Mouse (Mus musculus) MEL (cell line): ENCODE measurements around the gene E130114P18Rik. TPM values are rescaled to one million over a fixed set of nuclear protein-coding genes. Genes with fewer than 3 reads are reported as not detected.

Source experiments
- DNase-seq: peaks from one replicate; pipeline ENCODE4 v3.0.0; 2011; ENCODE audit warnings: low read depth, low spot score
- H3K27ac ChIP-seq: 2 replicates; pipeline ENCODE4 v1.5.1; 2012; ENCODE audit warnings: low read depth, mild to moderate bottlenecking, control low read depth, low read length, moderate library complexity; ENCODE audit not compliant: control insufficient read depth
- H3K27me3 ChIP-seq, 2 experiments: fragments of 150-350 bp in 1 of 2; sonication (generic) in 1 of 2; 2 replicates each; pipeline ENCODE4 v1.6.1; 2012; ENCODE audit warnings: low read length in 2 of 2, mild to moderate bottlenecking in 2 of 2, improper control_type of control experiment in 1 of 2, moderate library complexity in 1 of 2; ENCODE audit not compliant: insufficient read depth in 2 of 2, control insufficient read depth in 1 of 2
- H3K36me3 ChIP-seq, 2 experiments: 2 replicates each; pipeline ENCODE4 v1.6.1; 2012 to 2014; ENCODE audit warnings: low read length in 2 of 2, improper control_type of control experiment in 1 of 2, inconsistent platforms in 1 of 2, mild to moderate bottlenecking in 1 of 2; ENCODE audit not compliant: insufficient read depth in 2 of 2, control insufficient read depth in 1 of 2
- H3K4me1 ChIP-seq, 2 experiments: fragments of 150-350 bp in 1 of 2; sonication (generic) in 1 of 2; 2 replicates each; pipeline ENCODE4 v1.6.1; 2012; ENCODE audit warnings: low read length in 2 of 2, improper control_type of control experiment in 1 of 2, mild to moderate bottlenecking in 1 of 2; ENCODE audit not compliant: insufficient read depth in 2 of 2, control insufficient read depth in 1 of 2
- H3K4me3 ChIP-seq, 2 experiments: fragments of 150-350 bp in 1 of 2; sonication (generic) in 1 of 2; 2 replicates each; pipeline ENCODE4 v1.5.1; 2012; ENCODE audit warnings: low read depth in 2 of 2, low read length in 2 of 2, mild to moderate bottlenecking in 2 of 2, moderate library complexity in 2 of 2, control low read depth in 1 of 2, improper control_type of control experiment in 1 of 2; ENCODE audit not compliant: control insufficient read depth in 1 of 2, insufficient read depth in 1 of 2
- H3K79me2 ChIP-seq: 2 replicates; pipeline ENCODE4 v1.6.1; 2012; ENCODE audit warnings: mild to moderate bottlenecking, low read length, moderate library complexity; ENCODE audit not compliant: control insufficient read depth, poor library complexity, insufficient read depth
- H3K9ac ChIP-seq: 2 replicates; pipeline ENCODE4 v1.6.1; 2012; ENCODE audit warnings: low read depth, mild to moderate bottlenecking, control low read depth, low read length, moderate library complexity; ENCODE audit not compliant: control insufficient read depth, poor library complexity, severe bottlenecking
- H3K9me3 ChIP-seq: fragments of 150-350 bp; sonication (generic); replicated peaks from 2 replicates; pipeline ENCODE4 v1.6.1; 2012; ENCODE audit warnings: mild to moderate bottlenecking, low read length, improper control_type of control experiment, moderate library complexity; ENCODE audit not compliant: insufficient read depth
- BHLHE40 ChIP-seq: IDR thresholded peaks from 2 replicates; pipeline ENCODE4 v1.6.1; 2012; ENCODE audit warnings: low read depth, mild to moderate bottlenecking, inconsistent platforms, low read length, improper control_type of control experiment, borderline replicate concordance
- CHD1 ChIP-seq: IDR thresholded peaks from 2 replicates; pipeline ENCODE4 v1.6.1; 2012; ENCODE audit warnings: low read depth, mild to moderate bottlenecking, inconsistent platforms, low read length, improper control_type of control experiment
- CHD2 ChIP-seq: IDR thresholded peaks from 2 replicates; pipeline ENCODE4 v1.6.1; 2011; ENCODE audit warnings: low read length, improper control_type of control experiment
- E2F4 ChIP-seq: IDR thresholded peaks from 2 replicates; pipeline ENCODE4 v1.6.1; 2011; ENCODE audit warnings: low read depth, low read length, improper control_type of control experiment, borderline replicate concordance
- ELF1 ChIP-seq: IDR thresholded peaks from 2 replicates; pipeline ENCODE4 v1.6.1; 2014; ENCODE audit warnings: low read depth, mild to moderate bottlenecking, inconsistent platforms, low read length, improper control_type of control experiment, moderate library complexity
- EP300 ChIP-seq, 2 experiments: IDR thresholded peaks; 2 replicates each; pipeline ENCODE4 v1.6.1; 2011; ENCODE audit warnings: improper control_type of control experiment in 2 of 2, low read length in 2 of 2, low read depth in 1 of 2, mild to moderate bottlenecking in 1 of 2
- GABPA ChIP-seq: IDR thresholded peaks from 2 replicates; pipeline ENCODE4 v1.6.1; 2012; ENCODE audit warnings: low read depth, mild to moderate bottlenecking, inconsistent platforms, low read length, improper control_type of control experiment, moderate library complexity
- GATA1 ChIP-seq: IDR thresholded peaks from 2 replicates; pipeline ENCODE4 v1.6.1; 2011; ENCODE audit warnings: low read depth, low read length, improper control_type of control experiment
- HCFC1 ChIP-seq: IDR thresholded peaks from 2 replicates; pipeline ENCODE4 v1.6.1; 2012; ENCODE audit warnings: low read depth, mild to moderate bottlenecking, inconsistent platforms, low read length, improper control_type of control experiment, moderate library complexity
- JUND ChIP-seq: IDR thresholded peaks from 2 replicates; pipeline ENCODE4 v1.6.1; 2011; ENCODE audit warnings: low read depth, mild to moderate bottlenecking, improper control_type of control experiment, low read length
- MAFK ChIP-seq: IDR thresholded peaks from 2 replicates; pipeline ENCODE4 v1.6.1; 2011; ENCODE audit warnings: low read depth, mild to moderate bottlenecking, low read length, improper control_type of control experiment, borderline replicate concordance
- MAX ChIP-seq: IDR thresholded peaks from 2 replicates; pipeline ENCODE4 v1.6.1; 2011; ENCODE audit warnings: low read length, improper control_type of control experiment
- MAZ ChIP-seq: IDR thresholded peaks from 2 replicates; pipeline ENCODE4 v1.6.1; 2012; ENCODE audit warnings: low read depth, mild to moderate bottlenecking, inconsistent platforms, low read length, improper control_type of control experiment
- MEF2A ChIP-seq: IDR thresholded peaks from 2 replicates; pipeline ENCODE4 v1.6.1; 2014; ENCODE audit warnings: low read depth, mild to moderate bottlenecking, inconsistent platforms, low read length, improper control_type of control experiment; ENCODE audit not compliant: poor library complexity, insufficient replicate concordance, severe bottlenecking; ENCODE audit errors: extremely low read depth
- MXI1 ChIP-seq: IDR thresholded peaks from 2 replicates; pipeline ENCODE4 v1.6.1; 2011; ENCODE audit warnings: mild to moderate bottlenecking, low read depth, low read length, improper control_type of control experiment
- MYB ChIP-seq: IDR thresholded peaks from 2 replicates; pipeline ENCODE4 v1.6.1; 2011; ENCODE audit warnings: mild to moderate bottlenecking, low read depth, low read length, improper control_type of control experiment
- POLR2A ChIP-seq, 2 experiments: IDR thresholded peaks; 2 replicates each; pipeline ENCODE4 v1.6.1; 2011 to 2012; ENCODE audit warnings: low read length in 2 of 2, mild to moderate bottlenecking in 2 of 2, control low read depth in 1 of 2, improper control_type of control experiment in 1 of 2, low read depth in 1 of 2, moderate library complexity in 1 of 2; ENCODE audit not compliant: control insufficient read depth in 1 of 2, insufficient read depth in 1 of 2, poor library complexity in 1 of 2
- POLR2AphosphoS5 ChIP-seq: IDR thresholded peaks from 2 replicates; pipeline ENCODE4 v1.6.1; 2012; ENCODE audit warnings: low read depth, borderline replicate concordance, mild to moderate bottlenecking, inconsistent platforms, low read length, moderate library complexity, mixed read lengths
- RAD21 ChIP-seq: IDR thresholded peaks from 2 replicates; pipeline ENCODE4 v1.6.1; 2011; ENCODE audit warnings: mild to moderate bottlenecking, low read depth, low read length, improper control_type of control experiment
- RCOR1 ChIP-seq: IDR thresholded peaks from 2 replicates; pipeline ENCODE4 v1.6.1; 2012; ENCODE audit warnings: low read depth, mild to moderate bottlenecking, inconsistent platforms, low read length, improper control_type of control experiment
- SMC3 ChIP-seq: IDR thresholded peaks from 2 replicates; pipeline ENCODE4 v1.6.1; 2011; ENCODE audit warnings: low read depth, low read length, improper control_type of control experiment
- TBP ChIP-seq: IDR thresholded peaks from 2 replicates; pipeline ENCODE4 v1.8.0; 2011; ENCODE audit warnings: low read depth, low read length, improper control_type of control experiment
- USF2 ChIP-seq, 2 experiments: IDR thresholded peaks; 2 replicates each; pipeline ENCODE4 v1.6.1; 2011 to 2012; ENCODE audit warnings: improper control_type of control experiment in 2 of 2, low read length in 2 of 2, borderline replicate concordance in 1 of 2, inconsistent platforms in 1 of 2, low read depth in 1 of 2, mild to moderate bottlenecking in 1 of 2; ENCODE audit not compliant: insufficient read depth in 1 of 2
- ZC3H11A ChIP-seq: IDR thresholded peaks from 2 replicates; pipeline ENCODE4 v1.6.1; 2012; ENCODE audit warnings: low read depth, mild to moderate bottlenecking, inconsistent platforms, low read length, improper control_type of control experiment
- ZMIZ1 ChIP-seq: IDR thresholded peaks from 2 replicates; pipeline ENCODE4 v1.6.1; 2012; ENCODE audit warnings: low read depth, mild to moderate bottlenecking, inconsistent platforms, low read length, improper control_type of control experiment, moderate library complexity
- ZNF384 ChIP-seq: IDR thresholded peaks from 2 replicates; pipeline ENCODE4 v1.6.1; 2012; ENCODE audit warnings: low read depth, mild to moderate bottlenecking, inconsistent platforms, low read length, improper control_type of control experiment
- polyA plus RNA-seq, 2 experiments: library from polyadenylated mRNA; stranded (reverse) in 1 of 2; unstranded in 1 of 2; fragments of >175 nt in 1 of 2; fragments of >200 nt in 1 of 2; gene quantifications; 2 replicates each; pipeline versions ENCODE4 v1.2.1 to v1.2.4; 2012; ENCODE audit warnings: low replicate concordance in 2 of 2, low read depth in 1 of 2; ENCODE audit not compliant: insufficient read length in 2 of 2, insufficient read depth in 1 of 2, missing spikeins in 1 of 2
- total RNA-seq: library from RNA; depleted of rRNA; stranded (reverse); fragments of 300-350 nt; gene quantifications from 2 replicates; pipeline ENCODE4 v1.2.3, GENCODE M21; 2012

E130114P18Rik gene
- total and polyA plus RNA-seq, 3 experiments, result not detected

GRCm38 (mm10) chr4:97796505-97796904 lies 18.6 kb upstream of the E130114P18Rik start:
- no peak for TF ChIP-seq RCOR1
- no peak for TF ChIP-seq JUND
- no peak for TF ChIP-seq E2F4
- TF ChIP-seq MYB, result no peak
- TF ChIP-seq USF2 (IDR thresholded peaks at IDR 0.05; ENCODE audit: borderline replicate concordance in 1 of 2, insufficient read depth in 1 of 2, low read depth in 1 of 2, low read length in 2 of 2), result no peak
- no peak for TF ChIP-seq POLR2A (IDR thresholded peaks at IDR 0.05; ENCODE audit: control insufficient read depth in 1 of 2, insufficient read depth in 1 of 2, low read depth in 1 of 2, low read length in 2 of 2, poor library complexity in 1 of 2)
- TF ChIP-seq POLR2AphosphoS5, result no peak
- TF ChIP-seq ELF1, result no peak
- no peak for TF ChIP-seq MXI1
- TF ChIP-seq MAX, result no peak
- TF ChIP-seq MAZ, result no peak
- TF ChIP-seq EP300 (IDR thresholded peaks at IDR 0.05; ENCODE audit: low read depth in 1 of 2, low read length in 2 of 2), result no peak
- no peak for TF ChIP-seq SMC3
- no peak for TF ChIP-seq ZNF384
- TF ChIP-seq ZMIZ1, result no peak
- TF ChIP-seq CHD2, result no peak
- TF ChIP-seq BHLHE40, result no peak
- H3K27ac ChIP-seq, result no peak overlapping the region
- no peaks in the 10 kb centered on the region for H3K27me3 ChIP-seq
- DNase-seq, result no peak
- peaks cover 20 to 45% of the 10 kb centered on the region in 2 experiments for H3K36me3 ChIP-seq
- H3K9ac ChIP-seq, result no peak overlapping the region
- H3K4me1 ChIP-seq, result no peaks in the 10 kb centered on the region; a peak in 2 of 4 replicates
- H3K79me2 ChIP-seq, result peaks cover 61% of the 10 kb centered on the region
- H3K4me3 ChIP-seq, result no peak overlapping the region
- H3K9me3 ChIP-seq, result no peaks in the 10 kb centered on the region

- H3K9ac ChIP-seq, result no peak overlapping the region
- H3K27me3 ChIP-seq, result no peaks in the 10 kb centered on the region
- TF ChIP-seq GATA1, result no peak
- no peak for TF ChIP-seq TBP
- TF ChIP-seq MEF2A, result no peak
- no peak for TF ChIP-seq HCFC1
- no peak for TF ChIP-seq MAFK
- no peak for TF ChIP-seq ZMIZ1
- no peak for TF ChIP-seq MAZ
- no peak for TF ChIP-seq CHD1
- TF ChIP-seq MXI1, result no peak
- no peak for TF ChIP-seq GABPA
- TF ChIP-seq RAD21, result no peak
- TF ChIP-seq ZC3H11A, result no peak
- TF ChIP-seq ZNF384, result no peak
- no peak for TF ChIP-seq E2F4
- TF ChIP-seq, all 39 proteins: peak for 0
- no peak overlapping the region for H3K27ac ChIP-seq
- no peak for DNase-seq
- no peaks in the 10 kb centered on the region; a peak in 2 of 4 replicates for H3K4me1 ChIP-seq
- H3K9me3 ChIP-seq, result no peaks in the 10 kb centered on the region
- peaks cover 65% of the 10 kb centered on the region for H3K79me2 ChIP-seq
- H3K4me3 ChIP-seq, result no peak overlapping the region
- peaks cover 24 to 45% of the 10 kb centered on the region in 2 experiments for H3K36me3 ChIP-seq
Observed at GRCm38 (mm10) chr4:97795957-97796356, 18.1 kb upstream of the E130114P18Rik start.
